Mouse (Mus musculus) heart, postnatal 0 days (tissue): ENCODE data around the gene Ccser1. TPM values are rescaled to one million over a fixed set of nuclear protein-coding genes. Genes with fewer than 3 reads are reported as not detected.

Experiments used
- ATAC-seq: fragments of 200-750 bp; cut with Nextera tagmentation; 2 replicates; pipeline ENCODE4 v1.8.0; 2017; ENCODE audit warnings: low read depth, moderate number of reproducible peaks, moderate library complexity; ENCODE audit not compliant: insufficient read depth
- DNase-seq: peaks from one replicate; pipeline ENCODE4 v3.0.0-alpha.2; 2016; ENCODE audit warnings: low spot score
- H3K27ac ChIP-seq: fragments of 300-500 bp; sonication (generic); 2 replicates; pipeline ENCODE4 v1.5.1; 2014; ENCODE audit warnings: low read depth, mild to moderate bottlenecking
- H3K27me3 ChIP-seq: fragments of 300-500 bp; sonication (generic); 2 replicates; pipeline ENCODE4 v1.6.1; 2014; ENCODE audit warnings: low read length, mixed read lengths; ENCODE audit not compliant: control insufficient read depth, insufficient read depth
- H3K36me3 ChIP-seq: fragments of 300-500 bp; sonication (generic); replicated peaks from 2 replicates; pipeline ENCODE4 v1.6.1; 2014; ENCODE audit warnings: low read length, mixed read lengths; ENCODE audit not compliant: control insufficient read depth, insufficient read depth
- H3K4me1 ChIP-seq: fragments of 300-500 bp; sonication (generic); 2 replicates; pipeline ENCODE4 v1.6.1; 2014; ENCODE audit warnings: antibody characterized with exemption; ENCODE audit not compliant: control insufficient read depth, insufficient read depth
- H3K4me2 ChIP-seq: fragments of 300-500 bp; sonication (generic); 2 replicates; pipeline ENCODE4 v1.6.1; 2014; ENCODE audit warnings: low read depth, mild to moderate bottlenecking, low read length, moderate library complexity
- H3K4me3 ChIP-seq: fragments of 300-500 bp; sonication (generic); 2 replicates; pipeline ENCODE4 v1.5.1; 2014; ENCODE audit warnings: low read depth, low read length
- H3K9ac ChIP-seq: fragments of 300-500 bp; sonication (generic); replicated peaks from 2 replicates; pipeline ENCODE4 v1.6.1; 2014; ENCODE audit warnings: low read depth, low read length, mixed read lengths
- H3K9me3 ChIP-seq: fragments of 300-500 bp; sonication (generic); replicated peaks from 2 replicates; pipeline ENCODE4 v1.6.1; 2016; ENCODE audit warnings: low read length; ENCODE audit not compliant: control insufficient read depth
- CTCF ChIP-seq: IDR thresholded peaks from 2 replicates; pipeline ENCODE4 v1.5.1; 2016; ENCODE audit warnings: antibody characterized with exemption, control low read depth, low read depth
- EP300 ChIP-seq: IDR thresholded peaks from 2 replicates; pipeline ENCODE4 v1.6.1; 2016; ENCODE audit warnings: antibody characterized with exemption, low read depth
- WGBS: fragments of 180-500 bp; shearing (Covaris S2); extraction: QIAGEN DNeasy Blood & Tissue Kit; methylation state at CpG from one replicate; pipeline ENCODE4 v1.1.7; 2014; 5-methylcytosine and 5-hydroxymethylcytosine counted together
- polyA plus RNA-seq: library from polyadenylated mRNA; unstranded; fragments of >200 nt; fragmentation: Nextera tagmentation; extraction: Ambion mirVana; gene quantifications from 2 replicates; pipeline ENCODE4 v1.2.1, GENCODE M21; 2015
- total RNA-seq: library from RNA; depleted of rRNA; stranded (reverse); fragments of >200 nt; gene quantifications from 2 replicates; pipeline ENCODE4 v1.2.3, GENCODE M21; 2014; ENCODE audit warnings: low replicate concordance

Gene Ccser1
- total and polyA plus RNA-seq, 2 experiments from 2014 or later: 0.34 to 1.4 TPM

DNA sequence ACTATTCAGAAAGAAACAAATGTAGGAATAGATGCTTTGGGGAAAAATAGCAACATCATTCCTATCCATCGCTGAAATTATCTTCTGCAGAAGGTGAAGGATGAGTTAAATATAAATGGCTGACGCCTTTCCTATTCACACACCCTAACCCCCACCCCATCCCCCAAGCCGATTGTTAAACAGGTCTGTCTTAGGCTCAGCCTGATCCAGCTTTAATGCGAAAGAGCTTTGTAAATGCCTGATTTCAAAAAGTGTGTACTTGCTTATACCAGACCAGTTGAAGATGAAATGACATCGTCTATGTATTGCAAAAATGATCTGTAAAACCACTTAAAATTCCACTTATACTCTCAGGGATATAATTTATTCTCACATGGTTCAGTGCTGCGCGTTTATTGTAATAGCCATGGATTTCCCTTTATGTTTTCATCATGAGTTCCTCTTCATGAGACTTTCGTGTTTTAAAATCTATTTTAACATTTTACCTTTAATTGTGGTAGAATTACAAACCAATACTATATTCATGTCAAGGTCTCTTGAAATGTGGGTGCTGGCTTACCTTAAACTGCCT is 25.0 kb upstream of the Ccser1 start:
- H3K27ac ChIP-seq: no peak overlapping the region

GRCm38 (mm10) chr6:61155718-61156117 is 24.4 kb upstream of the Ccser1 start:
- Histone ChIP-seq H3K36me3 (no peaks in the 10 kb centered on the region), H3K27me3 (no peaks in the 10 kb centered on the region), H3K9me3 (no peaks in the 10 kb centered on the region), H3K4me2 (no peak overlapping the region), H3K27ac (no peak overlapping the region), H3K4me1 (no peaks in the 10 kb centered on the region), H3K4me3 (no peak overlapping the region), H3K9ac (no peak overlapping the region)
- TF ChIP-seq CTCF: no peak
- no peak for TF ChIP-seq EP300
- ATAC-seq: no peak
- DNase-seq: no peak

More for the DNA sequence above, 25.0 kb upstream of the Ccser1 start:
- H3K4me2 ChIP-seq: no peak overlapping the region
- no peak for DNase-seq
- no peaks in the 10 kb centered on the region for H3K36me3 ChIP-seq
- WGBS: 65% methylated on average over 8 of the region's 8 CpGs
- no peaks in the 10 kb centered on the region for H3K4me1 ChIP-seq
- no peaks in the 10 kb centered on the region for H3K9me3 ChIP-seq
- TF ChIP-seq CTCF (no peak), EP300 (no peak)
- no peak overlapping the region for H3K4me3 ChIP-seq
- H3K27me3 ChIP-seq: no peaks in the 10 kb centered on the region
- ATAC-seq: no peak
- H3K9ac ChIP-seq: no peak overlapping the region

GRCm38 (mm10) chr6:61162117-61162516 is 18.0 kb upstream of the Ccser1 start:
- Histone ChIP-seq H3K9ac (no peak overlapping the region), H3K4me1 (no peaks in the 10 kb centered on the region), H3K4me3 (no peak overlapping the region), H3K9me3 (no peaks in the 10 kb centered on the region), H3K27ac (no peak overlapping the region), H3K4me2 (no peak overlapping the region), H3K27me3 (no peaks in the 10 kb centered on the region), H3K36me3 (no peaks in the 10 kb centered on the region)
- TF ChIP-seq CTCF: no peak
- no peak for TF ChIP-seq EP300
- ATAC-seq (no peak), DNase-seq (no peak)

DNA sequence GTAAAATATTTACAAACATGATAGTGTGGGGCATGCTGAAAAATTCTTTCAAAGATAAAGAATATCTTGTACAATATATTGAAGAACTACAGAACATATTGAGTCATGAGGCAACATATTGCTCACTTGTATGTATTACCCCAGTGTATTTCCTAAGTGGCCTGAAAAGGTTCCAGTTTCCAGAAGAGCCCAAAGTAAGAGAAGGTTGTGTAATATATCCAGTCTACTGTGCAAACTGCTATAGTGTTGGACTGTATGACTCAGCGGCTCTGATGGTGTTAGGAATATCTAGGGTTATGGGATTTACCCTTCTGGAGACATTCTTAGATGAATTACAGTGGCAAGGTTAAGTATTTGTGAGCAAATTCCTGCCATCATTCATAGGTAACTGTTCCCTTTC is 13.2 kb upstream of the Ccser1 start:
- Histone ChIP-seq H3K4me2 (no peak overlapping the region), H3K4me1 (no peaks in the 10 kb centered on the region), H3K36me3 (no peaks in the 10 kb centered on the region), H3K4me3 (no peak overlapping the region), H3K27me3 (no peaks in the 10 kb centered on the region), H3K9ac (no peak overlapping the region), H3K9me3 (no peaks in the 10 kb centered on the region), H3K27ac (no peak overlapping the region)
- 65% methylated on average over 1 of the region's 1 CpGs for WGBS
- TF ChIP-seq EP300: no peak
- no peak for TF ChIP-seq CTCF
- ATAC-seq: no peak
- no peak for DNase-seq

GRCm38 (mm10) chr6:61176126-61176525 is 4.0 kb upstream of the Ccser1 start:
- Histone ChIP-seq H3K9me3 (no peaks in the 10 kb centered on the region), H3K4me2 (no peak overlapping the region), H3K27ac (no peak overlapping the region), H3K4me1 (no peaks in the 10 kb centered on the region), H3K9ac (no peak overlapping the region), H3K36me3 (no peaks in the 10 kb centered on the region), H3K27me3 (peaks cover 7% of the 10 kb centered on the region; the same call in 1 of the 2 replicates), H3K4me3 (no peak overlapping the region)
- DNase-seq (no peak), ATAC-seq (no peak)
- no peak for TF ChIP-seq CTCF
- no peak for TF ChIP-seq EP300
- 73% methylated on average over 1 of the region's 1 CpGs for WGBS

DNA sequence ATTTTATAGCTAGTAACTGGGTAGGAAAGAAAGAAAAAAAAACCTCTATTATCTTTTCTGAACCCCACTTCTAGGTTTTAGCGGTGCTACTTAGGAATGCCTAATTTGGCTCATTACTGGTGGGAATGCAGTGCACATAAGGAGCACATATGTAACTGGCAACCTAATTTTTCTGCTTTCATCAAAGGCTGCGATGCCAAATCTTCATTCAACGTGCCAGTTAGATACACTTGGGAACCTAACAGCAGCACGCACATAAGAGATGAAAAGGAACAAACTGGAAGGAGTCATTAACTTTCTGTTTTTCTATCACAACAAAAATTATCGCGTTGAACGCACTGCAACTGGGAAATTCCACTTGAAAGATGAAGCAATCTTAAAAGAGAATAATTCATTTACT is 2.6 kb upstream of the Ccser1 start:
- DNase-seq (no peak), ATAC-seq (no peak)
- no peak overlapping the region for H3K27ac ChIP-seq
- no peaks in the 10 kb centered on the region for H3K9me3 ChIP-seq
- no peak overlapping the region for H3K4me3 ChIP-seq
- no peaks in the 10 kb centered on the region for H3K4me1 ChIP-seq
- no peak overlapping the region for H3K4me2 ChIP-seq
- H3K36me3 ChIP-seq: no peaks in the 10 kb centered on the region
- H3K27me3 ChIP-seq: peaks cover 7% of the 10 kb centered on the region; the same call in 1 of the 2 replicates
- WGBS: 79% methylated on average over 7 of the region's 7 CpGs
- TF ChIP-seq EP300: no peak
- TF ChIP-seq CTCF: no peak
- H3K9ac ChIP-seq: no peak overlapping the region
